Mouse (Mus musculus): ENCODE results near the gene Pgrmc1. TPM values are rescaled to one million over a fixed set of nuclear protein-coding genes. Genes with fewer than 3 reads are reported as not detected.
"Not testable (repeated sequence)": the region's sequence is repeated elsewhere in the genome, so short reads cannot be mapped to it uniquely, and the experiment has no call there.

The Pgrmc1 gene
- polyA plus RNA-seq (2015; fragmentation: Nextera tagmentation; extraction: Ambion mirVana): 238 and 246 TPM in 2 replicates

DNA sequence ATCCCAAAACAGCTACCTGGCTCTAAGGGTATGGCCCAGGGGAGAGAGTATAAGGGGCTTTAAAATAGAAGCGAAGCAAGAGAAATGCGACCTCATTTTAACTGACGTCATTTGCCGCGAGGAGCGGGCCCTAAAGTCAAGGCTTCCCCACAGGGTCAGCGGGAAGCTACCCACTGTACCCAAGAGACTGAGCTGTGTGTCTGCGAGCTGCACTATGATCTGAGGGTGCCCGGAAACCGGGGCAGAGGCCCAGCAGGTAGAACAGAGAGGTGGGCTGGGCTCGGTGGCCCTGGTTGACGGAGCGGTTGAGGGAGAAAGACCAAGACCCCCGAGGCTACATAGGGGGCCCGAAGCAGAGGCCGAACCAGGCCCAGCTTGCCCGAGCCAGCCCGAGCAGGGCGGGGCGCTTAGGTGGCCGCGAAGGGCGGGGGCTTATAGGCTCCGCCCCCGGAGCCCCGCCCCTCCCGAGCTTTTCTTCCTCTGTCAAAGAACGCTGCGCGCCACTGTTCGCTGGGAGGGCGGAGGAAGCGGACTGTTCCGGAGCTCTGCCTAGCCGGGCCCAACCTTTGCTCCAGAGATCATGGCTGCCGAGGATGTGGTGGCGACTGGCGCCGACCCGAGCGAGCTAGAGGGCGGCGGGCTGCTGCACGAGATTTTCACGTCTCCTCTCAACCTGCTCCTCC lies at the start of gene Pgrmc1:
Gene Pgrmc1, plus strand, starts transcription at position 500 of the 683 bp plus-strand sequence.
- ATAC-seq (ENCODE audit: low read depth): peak; percentile 97
- 22% methylated on average over 40 of the region's 45 CpGs for WGBS
- Histone ChIP-seq H3K4me2 (ENCODE audit: low read depth, low read length) (peak within 1 kb of the TSS; percentile 60), H3K4me3 (ENCODE audit: low read length) (peak within 1 kb of the TSS; percentile 71), H3K9me3 (ENCODE audit: control insufficient read depth, low read length) (no peaks in the 10 kb centered on the region), H3K36me3 (ENCODE audit: control insufficient read depth, insufficient read depth, low read length) (no peaks in the 10 kb centered on the region), H3K27me3 (ENCODE audit: control insufficient read depth, insufficient read depth, low read depth, low read length) (no peaks in the 10 kb centered on the region), H3K4me1 (replicated peaks; ENCODE audit: control insufficient read depth, insufficient read depth, low read length) (no peaks in the 10 kb centered on the region; the same call in 1 of the 2 replicates), H3K9ac (ENCODE audit: low read length) (peak within 1 kb of the TSS; percentile 83), H3K27ac (ENCODE audit: low read length) (peak within 1 kb of the TSS; percentile 65)

DNA sequence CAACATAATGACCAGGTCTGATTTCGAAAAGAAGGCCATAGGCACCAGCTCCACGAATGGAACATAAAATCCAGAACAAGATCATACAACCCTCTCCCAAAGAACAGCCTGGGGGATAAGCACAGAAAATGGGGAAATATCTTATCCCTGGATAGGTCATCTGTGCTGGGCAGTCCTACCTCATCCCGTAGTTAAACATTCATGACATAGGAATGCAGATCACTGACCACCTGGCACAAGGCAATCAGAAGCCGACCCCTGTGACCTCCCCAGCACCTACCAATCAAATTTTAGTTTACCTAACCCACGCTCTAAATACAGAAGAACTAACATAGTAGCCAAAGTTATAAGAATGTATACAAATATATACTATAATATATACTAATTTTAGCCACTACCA lies 49.2 kb upstream of the Pgrmc1 start:
- WGBS: 40% methylated on average over 5 of the region's 5 CpGs
- no peak overlapping the region for H3K9ac ChIP-seq (ENCODE audit: low read length)
- H3K27ac ChIP-seq (ENCODE audit: low read length): no peak overlapping the region
- no peaks in the 10 kb centered on the region for H3K36me3 ChIP-seq (ENCODE audit: control insufficient read depth, insufficient read depth, low read length)
- ATAC-seq (ENCODE audit: low read depth): no peak
- H3K27me3 ChIP-seq (ENCODE audit: control insufficient read depth, insufficient read depth, low read depth, low read length): no peaks in the 10 kb centered on the region
- H3K9me3 ChIP-seq (ENCODE audit: control insufficient read depth, low read length): no peaks in the 10 kb centered on the region
- no peaks in the 10 kb centered on the region for H3K4me1 ChIP-seq (replicated peaks; ENCODE audit: control insufficient read depth, insufficient read depth, low read length)
- H3K4me2 ChIP-seq (ENCODE audit: low read depth, low read length): no peak overlapping the region
- H3K4me3 ChIP-seq (ENCODE audit: low read length): no peak overlapping the region

DNA sequence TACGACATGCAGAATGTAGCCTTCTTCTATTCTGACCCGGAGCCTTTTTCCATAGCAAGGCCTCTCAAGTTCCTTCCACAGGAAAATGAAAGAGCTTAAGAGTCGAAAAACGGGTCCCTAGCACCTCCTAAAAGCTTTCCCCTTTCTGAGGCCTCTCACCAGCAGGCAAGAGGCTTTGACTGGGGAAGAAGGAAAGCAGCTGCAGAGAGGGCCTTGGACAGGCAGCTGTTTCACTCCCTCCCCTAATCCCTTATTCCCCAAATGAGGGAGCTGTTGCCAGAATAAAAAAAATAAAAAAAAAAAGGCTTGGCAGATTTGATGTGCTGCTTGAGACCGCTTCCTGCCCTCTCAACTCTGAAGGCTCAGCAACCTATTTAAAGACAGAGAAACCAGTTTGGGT lies 47.1 kb upstream of the Pgrmc1 start:
- H3K4me3 ChIP-seq (ENCODE audit: low read length): no peak overlapping the region
- peak overlapping the region; percentile 90 for H3K27ac ChIP-seq (ENCODE audit: low read length)
- no peaks in the 10 kb centered on the region for H3K9me3 ChIP-seq (ENCODE audit: control insufficient read depth, low read length)
- no peaks in the 10 kb centered on the region for H3K36me3 ChIP-seq (ENCODE audit: control insufficient read depth, insufficient read depth, low read length)
- no peak overlapping the region for H3K9ac ChIP-seq (ENCODE audit: low read length)
- no peaks in the 10 kb centered on the region for H3K4me1 ChIP-seq (replicated peaks; ENCODE audit: control insufficient read depth, insufficient read depth, low read length)
- 18% methylated on average over 5 of the region's 5 CpGs for WGBS
- H3K4me2 ChIP-seq (ENCODE audit: low read depth, low read length): peak overlapping the region; percentile 24; the same call in 1 of the 2 replicates
- H3K27me3 ChIP-seq (ENCODE audit: control insufficient read depth, insufficient read depth, low read depth, low read length): no peaks in the 10 kb centered on the region
- ATAC-seq (ENCODE audit: low read depth): peak; percentile 88

DNA sequence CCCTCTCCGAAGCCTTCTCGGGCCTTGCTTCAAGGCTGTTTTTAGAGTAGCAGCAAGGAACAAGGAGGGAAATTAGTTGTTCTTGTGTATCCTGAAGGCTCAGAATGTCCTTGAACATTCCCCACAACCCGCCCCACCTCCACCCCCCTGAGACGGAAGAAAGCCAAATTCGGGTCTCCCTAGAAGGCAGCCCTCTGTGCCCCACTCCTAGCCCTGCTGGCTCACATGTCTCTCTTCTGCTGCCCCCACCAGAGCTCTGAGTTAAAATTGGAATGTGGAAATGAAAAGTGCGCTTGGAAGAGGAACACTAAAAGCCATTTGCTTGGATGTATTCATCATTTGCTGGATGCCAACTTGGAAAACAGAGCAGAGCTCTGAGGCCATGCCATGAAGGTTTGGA lies 46.7 kb upstream of the Pgrmc1 start:
- Histone ChIP-seq H3K36me3 (ENCODE audit: control insufficient read depth, insufficient read depth, low read length) (no peaks in the 10 kb centered on the region), H3K4me1 (replicated peaks; ENCODE audit: control insufficient read depth, insufficient read depth, low read length) (no peaks in the 10 kb centered on the region), H3K4me3 (ENCODE audit: low read length) (no peak overlapping the region), H3K4me2 (ENCODE audit: low read depth, low read length) (peak overlapping the region; percentile 24), H3K9ac (ENCODE audit: low read length) (no peak overlapping the region), H3K27ac (ENCODE audit: low read length) (peak overlapping the region; percentile 90), H3K27me3 (ENCODE audit: control insufficient read depth, insufficient read depth, low read depth, low read length) (no peaks in the 10 kb centered on the region), H3K9me3 (ENCODE audit: control insufficient read depth, low read length) (no peaks in the 10 kb centered on the region)
- ATAC-seq (ENCODE audit: low read depth): no peak; the same call in 1 of the 2 replicates
- 15% methylated on average over 6 of the region's 6 CpGs for WGBS

DNA sequence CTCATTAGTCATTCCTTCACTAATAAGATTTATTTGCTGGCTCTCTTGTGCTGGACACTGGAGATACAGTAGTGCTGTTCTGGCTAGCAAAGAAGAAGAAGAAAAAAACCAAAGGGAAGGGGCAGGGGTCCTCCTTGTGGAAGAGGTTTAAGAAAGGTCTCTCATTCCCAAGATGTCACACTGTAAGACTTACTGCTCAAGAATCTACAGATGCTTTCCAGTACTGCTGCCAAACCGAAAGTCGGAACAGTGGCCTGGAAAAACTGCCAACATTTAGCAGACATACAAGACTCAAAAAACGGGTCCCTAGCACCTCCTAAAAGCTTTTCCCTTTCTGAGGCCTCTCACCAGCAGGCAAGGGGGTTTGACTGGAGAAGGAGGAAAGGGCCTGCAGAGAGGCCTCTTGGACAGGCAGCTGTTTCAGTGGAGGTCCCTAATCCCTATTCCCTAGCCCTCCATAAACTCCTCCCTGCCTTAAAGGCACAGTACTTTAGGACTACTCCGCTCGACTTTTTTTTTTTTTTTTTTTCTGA lies 45.9 kb upstream of the Pgrmc1 start:
- peak; percentile 94 for ATAC-seq (ENCODE audit: low read depth)
- Histone ChIP-seq H3K4me1 (replicated peaks; ENCODE audit: control insufficient read depth, insufficient read depth, low read length) (no peaks in the 10 kb centered on the region), H3K27ac (ENCODE audit: low read length) (peak overlapping the region; percentile 90), H3K9me3 (ENCODE audit: control insufficient read depth, low read length) (no peaks in the 10 kb centered on the region), H3K4me3 (ENCODE audit: low read length) (no peak overlapping the region), H3K27me3 (ENCODE audit: control insufficient read depth, insufficient read depth, low read depth, low read length) (no peaks in the 10 kb centered on the region), H3K36me3 (ENCODE audit: control insufficient read depth, insufficient read depth, low read length) (no peaks in the 10 kb centered on the region), H3K9ac (ENCODE audit: low read length) (no peak overlapping the region), H3K4me2 (ENCODE audit: low read depth, low read length) (no peak overlapping the region; the same call in 1 of the 2 replicates)
- WGBS: 15% methylated on average over 5 of the region's 5 CpGs

DNA sequence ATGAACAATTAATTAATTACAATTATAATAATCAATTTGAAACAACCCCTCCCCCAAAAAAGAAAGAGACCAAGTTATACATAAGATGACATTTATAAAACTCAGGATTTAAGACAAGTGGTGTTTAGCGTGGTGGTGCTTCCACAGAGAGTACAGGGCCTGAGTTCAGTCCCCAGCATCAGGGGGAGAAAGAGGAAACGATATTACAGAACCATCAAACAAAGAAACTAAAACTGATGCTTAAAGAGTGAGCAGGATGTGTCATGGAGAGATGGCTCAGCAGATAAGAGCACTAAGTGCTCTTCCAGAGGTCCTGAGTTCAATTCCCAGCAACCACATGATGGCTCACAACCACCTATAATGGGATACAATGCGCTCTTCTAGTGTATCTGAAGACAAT lies 45.3 kb upstream of the Pgrmc1 start:
- H3K4me3 ChIP-seq (ENCODE audit: low read length): no peak overlapping the region

DNA sequence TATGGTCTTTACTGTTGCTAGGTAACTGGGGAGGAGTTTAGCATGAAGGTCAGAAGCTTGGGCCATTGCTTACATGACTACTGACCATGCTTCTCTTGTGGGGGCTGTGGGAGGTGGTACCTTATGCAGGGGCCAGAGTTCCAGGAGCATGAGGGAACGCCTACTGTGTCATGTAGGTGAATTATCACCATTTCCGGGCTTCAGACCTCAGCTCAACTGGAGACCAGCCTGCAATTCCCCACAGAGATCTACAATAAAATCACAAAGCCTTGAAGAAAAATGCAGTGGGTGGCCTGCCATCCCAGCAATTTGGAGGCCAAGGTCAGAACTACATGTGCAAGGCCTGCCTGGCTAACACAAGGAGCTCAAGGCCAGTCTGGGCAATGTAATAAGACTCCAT lies 42.8 kb upstream of the Pgrmc1 start:
- H3K4me2 ChIP-seq (ENCODE audit: low read depth, low read length); H3K4me1 ChIP-seq (replicated peaks; ENCODE audit: control insufficient read depth, insufficient read depth, low read length); H3K27ac ChIP-seq (ENCODE audit: low read length); H3K36me3 ChIP-seq (ENCODE audit: control insufficient read depth, insufficient read depth, low read length); H3K9me3 ChIP-seq (ENCODE audit: control insufficient read depth, low read length); H3K9ac ChIP-seq (ENCODE audit: low read length); H3K27me3 ChIP-seq (ENCODE audit: control insufficient read depth, insufficient read depth, low read depth, low read length); H3K4me3 ChIP-seq (ENCODE audit: low read length); ATAC-seq (ENCODE audit: low read depth): not testable (repeated sequence)
- WGBS: 55% methylated on average over 2 of the region's 2 CpGs

More for the DNA sequence above, 45.3 kb upstream of the Pgrmc1 start:
- Histone ChIP-seq H3K9me3 (ENCODE audit: control insufficient read depth, low read length) (no peaks in the 10 kb centered on the region), H3K9ac (ENCODE audit: low read length) (no peak overlapping the region), H3K4me1 (replicated peaks; ENCODE audit: control insufficient read depth, insufficient read depth, low read length) (no peaks in the 10 kb centered on the region), H3K27ac (ENCODE audit: low read length) (no peak overlapping the region), H3K27me3 (ENCODE audit: control insufficient read depth, insufficient read depth, low read depth, low read length) (no peaks in the 10 kb centered on the region), H3K4me2 (ENCODE audit: low read depth, low read length) (no peak overlapping the region), H3K36me3 (ENCODE audit: control insufficient read depth, insufficient read depth, low read length) (no peaks in the 10 kb centered on the region)
- no peak for ATAC-seq (ENCODE audit: low read depth)
- WGBS: 64% methylated on average over 3 of the region's 3 CpGs

DNA sequence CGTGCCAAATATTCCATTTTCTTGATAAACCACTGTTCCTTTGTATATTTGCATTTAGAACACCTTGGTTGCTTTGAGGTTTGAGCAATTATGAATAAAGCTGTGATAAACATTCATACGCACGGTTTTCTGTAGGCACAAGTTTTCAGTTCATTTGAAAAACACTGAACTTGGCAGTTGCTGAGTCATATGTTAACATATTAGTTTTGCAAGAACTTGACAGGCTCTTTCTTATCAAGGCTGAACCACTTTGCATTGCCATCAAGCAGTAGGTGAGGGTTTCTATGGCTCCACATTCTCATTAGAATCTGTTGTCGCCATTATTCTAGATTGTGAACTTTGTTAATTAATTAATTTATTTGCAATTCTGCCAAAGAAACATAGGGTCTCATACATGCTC lies 37.8 kb upstream of the Pgrmc1 start:
- H3K27me3 ChIP-seq (ENCODE audit: control insufficient read depth, insufficient read depth, low read depth, low read length): no peaks in the 10 kb centered on the region
- H3K4me1 ChIP-seq (replicated peaks; ENCODE audit: control insufficient read depth, insufficient read depth, low read length): no peaks in the 10 kb centered on the region
- H3K27ac ChIP-seq (ENCODE audit: low read length): no peak overlapping the region
- H3K9ac ChIP-seq (ENCODE audit: low read length): no peak overlapping the region
- H3K9me3 ChIP-seq (ENCODE audit: control insufficient read depth, low read length): no peaks in the 10 kb centered on the region
- no peak overlapping the region for H3K4me3 ChIP-seq (ENCODE audit: low read length)
- 71% methylated on average over 4 of the region's 4 CpGs for WGBS
- no peak overlapping the region for H3K4me2 ChIP-seq (ENCODE audit: low read depth, low read length)
- ATAC-seq (ENCODE audit: low read depth): no peak
- H3K36me3 ChIP-seq (ENCODE audit: control insufficient read depth, insufficient read depth, low read length): no peaks in the 10 kb centered on the region

DNA sequence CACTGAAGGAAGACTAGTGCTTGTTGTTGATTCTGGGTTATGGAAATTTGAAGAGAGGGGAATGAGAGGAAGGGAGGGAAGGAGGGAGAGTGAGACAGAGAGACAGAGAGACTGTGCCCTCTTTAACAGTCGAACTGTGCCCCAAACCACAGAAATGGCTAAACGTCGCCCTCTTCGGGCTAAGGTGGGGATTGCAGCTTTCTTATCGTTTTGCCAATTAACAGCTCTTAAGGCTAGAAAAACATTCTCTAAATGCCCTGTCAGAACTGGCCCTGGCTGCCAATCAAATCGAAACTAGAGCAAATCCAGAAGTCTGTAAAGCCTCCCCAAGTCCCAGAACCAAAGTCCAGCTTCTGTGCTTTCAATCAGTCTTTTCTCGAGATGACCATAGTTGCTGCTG lies 36.4 kb upstream of the Pgrmc1 start:
- Histone ChIP-seq H3K9me3 (ENCODE audit: control insufficient read depth, low read length) (no peaks in the 10 kb centered on the region), H3K9ac (ENCODE audit: low read length) (peak overlapping the region; percentile 47; the same call in 1 of the 2 replicates), H3K27ac (ENCODE audit: low read length) (no peak overlapping the region), H3K36me3 (ENCODE audit: control insufficient read depth, insufficient read depth, low read length) (no peaks in the 10 kb centered on the region), H3K4me2 (ENCODE audit: low read depth, low read length) (peak overlapping the region; percentile 38; the same call in 1 of the 2 replicates), H3K4me1 (replicated peaks; ENCODE audit: control insufficient read depth, insufficient read depth, low read length) (no peaks in the 10 kb centered on the region), H3K4me3 (ENCODE audit: low read length) (peak overlapping the region; percentile 24), H3K27me3 (ENCODE audit: control insufficient read depth, insufficient read depth, low read depth, low read length) (no peaks in the 10 kb centered on the region)
- WGBS: 18% methylated on average over 7 of the region's 7 CpGs
- no peak for ATAC-seq (ENCODE audit: low read depth)
